14 mouse cellular contexts compared by ENCODE assay signal in genomic region chr2:117685836-117686453, GRCm38 (mm10).
DNase-seq lines count a peak whose midpoint lies in the region; ATAC-seq and TF ChIP-seq lines count a peak whose summit lies in the region.
"Had no signal": no experiment of that assay in that cellular context is flagged by ENCODE, and none has a peak within 500 bp of the region (broad histone marks: within the 10 kb centered on the region; RNA-seq: fewer than 3 reads in every experiment).

No protein-coding gene starts in this region.

- no peak overlapping the region for H3K27ac ChIP-seq in kidney, embryonic 16.5 days (ENCODE audit: low read length)
- 0 out of 2 replicates have a peak overlapping the region, but pooled peaks have one; percentile 0 for H3K27ac ChIP-seq in stomach, postnatal 0 days (replicated peaks)
- H3K27ac ChIP-seq: heart, embryonic 13.5 days; kidney, embryonic 15.5 days; liver, embryonic 14.5 days had no signal

- no peaks in the 10 kb centered on the region for H3K4me1 ChIP-seq in kidney, embryonic 16.5 days (ENCODE audit: insufficient read depth, low read length)
- H3K4me1 ChIP-seq in stomach, postnatal 0 days (replicated peaks; ENCODE audit: control insufficient read depth, insufficient read depth) = no peaks in the 10 kb centered on the region
- H3K4me1 ChIP-seq: kidney, embryonic 15.5 days had no signal

- no peak overlapping the region for H3K4me3 ChIP-seq in kidney, embryonic 16.5 days (ENCODE audit: low read length)
- H3K4me3 ChIP-seq in stomach, postnatal 0 days (ENCODE audit: low read depth, low read length) = no peak overlapping the region
- H3K4me3 ChIP-seq: heart, embryonic 13.5 days; kidney, embryonic 15.5 days had no signal

- ATAC-seq in kidney, embryonic 16.5 days (ENCODE audit: low FRiP score, low TSS enrichment) = peak; percentile 67
- ATAC-seq in stomach, postnatal 0 days (ENCODE audit: low FRiP score, low TSS enrichment) = no peak

- TF ChIP-seq EP300 in stomach, postnatal 0 days (optimal IDR thresholded peaks at IDR 0.05) = no peak

- no peak overlapping the region for H3K4me2 ChIP-seq in kidney, embryonic 16.5 days (replicated peaks; ENCODE audit: low read depth, low read length)
- H3K4me2 ChIP-seq in stomach, postnatal 0 days (replicated peaks; ENCODE audit: low read depth) = no peak overlapping the region
- H3K4me2 ChIP-seq: heart, embryonic 13.5 days; kidney, embryonic 15.5 days had no signal

- TF ChIP-seq CTCF in stomach, postnatal 0 days (IDR thresholded peaks at IDR 0.05; ENCODE audit: low read depth) = no peak

- WGBS in kidney, embryonic 16.5 days = 69% methylated on average over 4 of the region's 4 CpGs
- WGBS in stomach, postnatal 0 days = 54% methylated on average over 4 of the region's 4 CpGs

- DNase-seq in kidney, adult 11 months = no peak
- DNase-seq in urinary bladder, postnatal 14 days (ENCODE audit: low spot score) = peak; percentile 29
- no peak for DNase-seq in urinary bladder, postnatal 25 days (ENCODE audit: low spot score)
- peak; percentile 17 for DNase-seq in layer of hippocampus, adult 9-10 months (ENCODE audit: low spot score)
- no peak for DNase-seq in stomach, postnatal 0 days (ENCODE audit: low spot score)
- no peak for DNase-seq in retina, postnatal 1 day
- no peak for DNase-seq in embryo, embryonic 10 days (ENCODE audit: low spot score)
- DNase-seq: right cerebral cortex, postnatal 14 days; thymus, adult 18-20 months had no signal

- no peaks in the 10 kb centered on the region for H3K9me3 ChIP-seq in kidney, embryonic 16.5 days (ENCODE audit: low read length)
- no peaks in the 10 kb centered on the region for H3K9me3 ChIP-seq in stomach, postnatal 0 days (ENCODE audit: control insufficient read depth, low read length)
- H3K9me3 ChIP-seq: heart, embryonic 13.5 days; kidney, embryonic 15.5 days had no signal

- no peaks in the 10 kb centered on the region for H3K27me3 ChIP-seq in kidney, embryonic 16.5 days (ENCODE audit: insufficient read depth, low read length)
- no peaks in the 10 kb centered on the region for H3K27me3 ChIP-seq in stomach, postnatal 0 days (ENCODE audit: control insufficient read depth, insufficient read depth, low read length)
- H3K27me3 ChIP-seq: CH12.LX; heart, embryonic 13.5 days; kidney, embryonic 15.5 days had no signal

- no peaks in the 10 kb centered on the region for H3K36me3 ChIP-seq in kidney, embryonic 16.5 days (ENCODE audit: insufficient read depth, low read length)
- no peaks in the 10 kb centered on the region for H3K36me3 ChIP-seq in stomach, postnatal 0 days (ENCODE audit: control insufficient read depth, insufficient read depth, low read length)
- H3K36me3 ChIP-seq: heart, embryonic 13.5 days; kidney, embryonic 15.5 days had no signal

- no peak overlapping the region for H3K9ac ChIP-seq in kidney, embryonic 16.5 days (replicated peaks; ENCODE audit: low read length)
- H3K9ac ChIP-seq in stomach, postnatal 0 days (ENCODE audit: low read length) = no peak overlapping the region
- H3K9ac ChIP-seq: heart, embryonic 13.5 days; kidney, embryonic 15.5 days; liver, embryonic 14.5 days had no signal

Comparison
In these comparisons a context has a peak if more than half of its experiments do, and no peak if none do; other contexts are left out.
1. DNase-seq: peak in urinary bladder, postnatal 14 days (single experiment) and layer of hippocampus, adult 9-10 months (single experiment); none in kidney, adult 11 months (single experiment), urinary bladder, postnatal 25 days (single experiment), stomach, postnatal 0 days (single experiment), retina, postnatal 1 day (single experiment) and embryo, embryonic 10 days (single experiment).